Mouse (Mus musculus) small intestine, adult 2 months (tissue): Measurements from ENCODE around the gene Susd6. TPM values are rescaled to one million over a fixed set of nuclear protein-coding genes. Genes with fewer than 3 reads are reported as not detected.

ENCODE experiments used
- H3K27ac ChIP-seq: fragments of 200-500 bp; 2 replicates; pipeline ENCODE4 v1.5.1; 2012; ENCODE audit warnings: low read depth, low read length, control low read depth, inconsistent platforms; ENCODE audit not compliant: insufficient read depth
- H3K27me3 ChIP-seq: fragments of 200-500 bp; 2 replicates; pipeline ENCODE4 v1.6.1; 2012; ENCODE audit warnings: mild to moderate bottlenecking, moderate library complexity, low read length, inconsistent platforms; ENCODE audit not compliant: control insufficient read depth, insufficient read depth
- H3K36me3 ChIP-seq: fragments of 200-500 bp; 2 replicates; pipeline ENCODE4 v1.6.1; 2012; ENCODE audit warnings: mild to moderate bottlenecking, low read length, control low read depth, inconsistent platforms; ENCODE audit not compliant: control insufficient read depth, insufficient read depth
- H3K4me1 ChIP-seq: fragments of 200-500 bp; 2 replicates; pipeline ENCODE4 v1.6.1; 2012; ENCODE audit warnings: low read length, inconsistent platforms, mixed read lengths; ENCODE audit not compliant: control insufficient read depth, insufficient read depth, insufficient read length
- H3K4me3 ChIP-seq: fragments of 200-500 bp; 2 replicates; pipeline ENCODE4 v1.5.1; 2012; ENCODE audit warnings: low read depth, mild to moderate bottlenecking, control low read depth, inconsistent platforms, low read length, moderate library complexity
- CTCF ChIP-seq: fragments of 200-500 bp; IDR thresholded peaks from 2 replicates; pipeline ENCODE4 v1.5.1; 2012; ENCODE audit warnings: low read depth, mild to moderate bottlenecking, control low read depth, inconsistent platforms, low read length, moderate library complexity, mixed read lengths; ENCODE audit not compliant: insufficient replicate concordance, insufficient read length; ENCODE audit errors: extremely low read depth
- POLR2A ChIP-seq: fragments of 200-500 bp; IDR thresholded peaks from 2 replicates; pipeline ENCODE4 v1.6.1; 2012; ENCODE audit warnings: low read depth, mild to moderate bottlenecking, control low read depth, inconsistent platforms, low read length, moderate library complexity
- WGBS: fragments of 180-500 bp; shearing (Covaris S2); methylation state at CpG from one replicate; pipeline ENCODE4 v1.1.7; 2018; 5-methylcytosine and 5-hydroxymethylcytosine counted together
- polyA plus RNA-seq: library from polyadenylated mRNA; depleted of rRNA; stranded (reverse); fragments of >200 nt; gene quantifications from 2 replicates; pipeline ENCODE4 v1.2.3, GENCODE M21; 2012

Susd6 gene
- polyA plus RNA-seq, 1 experiment: 54.9 TPM

- H3K4me3 ChIP-seq: no peak overlapping the region
- H3K4me1 ChIP-seq: peaks cover 31% of the 10 kb centered on the region
- H3K27me3 ChIP-seq: no peaks in the 10 kb centered on the region
- H3K36me3 ChIP-seq: no peaks in the 10 kb centered on the region
- TF ChIP-seq POLR2A: no peak
- no peak for TF ChIP-seq CTCF
- no peak overlapping the region for H3K27ac ChIP-seq
Observed at GRCm38 (mm10) chr12:80838271-80838670, 48.0 kb downstream of the Susd6 start.

DNA sequence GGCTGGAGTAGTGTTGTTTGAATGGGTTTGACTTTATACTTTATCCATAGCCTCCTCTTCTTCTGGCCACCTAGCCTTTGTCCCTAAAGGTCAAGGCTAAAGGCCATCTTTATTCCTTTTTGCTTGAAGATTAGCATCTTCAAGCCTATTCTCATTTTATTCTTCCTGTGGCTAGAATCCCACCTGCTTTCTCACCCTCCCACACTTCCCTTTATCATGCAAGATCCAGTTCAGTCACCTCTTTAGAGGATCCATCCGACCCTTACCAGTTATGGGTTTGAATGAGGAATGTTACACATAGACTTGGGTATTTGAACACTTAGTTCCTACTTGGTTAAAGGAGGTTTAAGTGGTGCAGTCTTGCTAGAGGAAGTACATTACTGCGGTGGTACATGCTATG lies 48.5 kb downstream of the Susd6 start:
- H3K4me1 ChIP-seq: peaks cover 33% of the 10 kb centered on the region
- WGBS: 78% methylated on average over 2 of the region's 2 CpGs
- no peak overlapping the region for H3K4me3 ChIP-seq
- H3K27ac ChIP-seq: no peak overlapping the region
- TF ChIP-seq CTCF (no peak), POLR2A (no peak)
- no peaks in the 10 kb centered on the region for H3K27me3 ChIP-seq
- no peaks in the 10 kb centered on the region for H3K36me3 ChIP-seq

- TF ChIP-seq POLR2A (no peak), CTCF (no peak)
- H3K27me3 ChIP-seq: no peaks in the 10 kb centered on the region
- no peak overlapping the region for H3K4me3 ChIP-seq
- no peaks in the 10 kb centered on the region for H3K36me3 ChIP-seq
- peaks cover 28% of the 10 kb centered on the region for H3K4me1 ChIP-seq
- 54% methylated on average over 2 of the region's 2 CpGs for WGBS
- no peak overlapping the region for H3K27ac ChIP-seq
Observed at GRCm38 (mm10) chr12:80839631-80840030, 49.3 kb downstream of the Susd6 start.

DNA sequence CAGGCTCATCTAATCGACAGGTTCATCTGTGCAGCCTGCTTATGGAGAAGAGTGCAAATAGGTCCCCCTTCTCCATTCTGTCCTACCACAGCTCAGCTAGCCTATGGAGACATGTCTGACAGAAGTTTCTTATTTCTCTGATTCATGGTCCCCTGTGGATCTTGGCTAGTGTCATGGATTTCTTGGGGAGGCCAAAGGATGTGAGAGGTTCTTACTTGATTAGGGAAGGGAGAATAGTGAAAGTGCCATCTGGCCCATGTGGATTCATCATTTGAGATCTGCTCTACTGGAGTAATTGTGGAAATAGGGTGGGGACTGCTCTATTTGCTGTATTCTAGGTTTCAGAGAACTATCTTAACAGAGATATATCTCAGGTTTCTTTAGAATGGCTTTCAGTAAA lies 51.3 kb downstream of the Susd6 start:
- no peaks in the 10 kb centered on the region for H3K27me3 ChIP-seq
- TF ChIP-seq CTCF (no peak), POLR2A (no peak)
- H3K27ac ChIP-seq: no peak overlapping the region
- 92% methylated on average over 1 of the region's 1 CpGs for WGBS
- H3K4me3 ChIP-seq: no peak overlapping the region
- no peaks in the 10 kb centered on the region for H3K36me3 ChIP-seq
- H3K4me1 ChIP-seq: peaks cover 27% of the 10 kb centered on the region

DNA sequence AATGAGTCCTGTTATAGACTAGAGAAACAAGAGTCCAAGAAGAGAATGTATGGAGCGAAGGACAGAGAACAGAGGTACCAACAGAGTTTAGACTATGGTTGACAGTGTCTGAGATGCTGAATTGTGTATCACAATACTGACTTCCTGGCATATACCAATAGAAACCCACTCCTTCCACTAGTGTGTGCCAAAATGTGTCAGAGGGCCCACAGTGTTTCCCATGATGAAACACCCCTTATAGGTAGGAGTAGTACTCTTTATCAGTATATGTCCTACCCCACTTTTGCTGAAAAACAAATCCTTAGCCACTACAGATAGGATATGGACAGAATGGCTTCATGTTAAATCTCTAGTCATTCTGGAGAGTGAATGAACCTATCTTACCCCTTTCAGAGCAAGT lies 52.3 kb downstream of the Susd6 start:
- no peaks in the 10 kb centered on the region for H3K27me3 ChIP-seq
- no peak overlapping the region for H3K27ac ChIP-seq
- TF ChIP-seq POLR2A (no peak), CTCF (no peak)
- H3K4me1 ChIP-seq: peaks cover 27% of the 10 kb centered on the region
- H3K36me3 ChIP-seq: no peaks in the 10 kb centered on the region; the same call in 1 of the 2 replicates
- H3K4me3 ChIP-seq: no peak overlapping the region
- 100% methylated on average over 1 of the region's 1 CpGs for WGBS

DNA sequence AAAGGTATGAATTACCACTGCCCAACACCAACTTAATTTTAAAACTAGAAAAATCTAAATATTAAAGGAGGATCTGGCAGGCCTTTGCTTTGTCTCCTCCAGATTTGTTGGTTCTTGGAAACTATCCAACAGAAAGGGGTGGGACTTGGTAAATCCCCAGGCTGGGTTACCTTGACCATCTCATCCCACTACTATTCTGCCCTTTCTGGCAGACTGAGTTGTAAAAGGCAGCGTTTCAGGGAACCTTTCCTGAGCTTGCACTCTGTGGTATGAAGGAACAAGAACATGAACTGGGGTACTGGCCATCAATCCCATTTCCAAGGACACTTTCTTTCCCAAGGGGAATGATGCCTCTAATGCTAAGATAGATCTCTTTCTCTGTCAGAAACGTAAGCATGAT lies 52.9 kb downstream of the Susd6 start:
- Histone ChIP-seq H3K4me1 (peaks cover 23% of the 10 kb centered on the region), H3K36me3 (no peaks in the 10 kb centered on the region; the same call in 1 of the 2 replicates), H3K4me3 (no peak overlapping the region), H3K27me3 (no peaks in the 10 kb centered on the region), H3K27ac (peak overlapping the region; percentile 44; the same call in 1 of the 2 replicates)
- 9% methylated on average over 2 of the region's 2 CpGs for WGBS
- no peak for TF ChIP-seq CTCF
- no peak for TF ChIP-seq POLR2A

DNA sequence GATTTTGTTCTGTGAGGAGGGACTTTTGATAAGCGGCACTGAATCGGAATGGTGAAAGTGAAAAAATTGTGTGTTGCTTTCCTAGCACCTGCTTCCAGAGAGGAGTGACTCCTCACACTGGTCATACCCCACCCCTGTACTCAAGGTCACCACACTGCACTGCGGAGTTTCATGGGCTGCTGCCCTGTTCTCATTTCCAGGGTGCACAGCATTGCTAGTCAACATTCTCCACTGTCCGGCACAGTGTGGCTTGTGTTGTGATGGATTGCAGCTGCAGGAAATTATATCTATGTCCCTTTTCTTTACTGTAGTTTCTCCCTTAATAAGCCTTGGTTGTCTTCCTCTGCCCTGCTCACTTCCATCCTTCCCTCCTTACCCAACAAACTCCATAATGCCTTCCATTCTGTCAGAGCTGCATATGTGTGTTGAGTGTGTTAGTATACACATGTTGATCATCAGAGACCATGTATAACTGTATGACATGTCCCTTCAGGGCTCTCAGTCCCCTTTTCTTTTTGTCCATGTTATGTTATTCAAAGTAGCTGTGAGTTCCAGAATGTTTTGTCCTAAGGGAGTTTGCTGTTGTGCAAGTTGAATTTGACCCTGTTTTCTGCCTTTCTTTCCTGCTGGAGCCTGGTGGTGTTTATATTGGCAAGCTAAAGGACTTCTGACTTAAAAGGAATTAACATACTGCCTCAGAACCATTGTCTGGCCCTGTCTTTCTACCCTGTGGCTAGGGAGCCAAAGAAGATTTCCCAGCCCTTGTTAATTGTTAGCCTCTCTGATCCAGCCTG lies 53.5 kb downstream of the Susd6 start:
- no peak for TF ChIP-seq CTCF
- no peak for TF ChIP-seq POLR2A
- H3K27me3 ChIP-seq: no peaks in the 10 kb centered on the region
- no peaks in the 10 kb centered on the region; the same call in 1 of the 2 replicates for H3K36me3 ChIP-seq
- peak overlapping the region; percentile 44; the same call in 1 of the 2 replicates for H3K27ac ChIP-seq
- 18% methylated on average over 4 of the region's 4 CpGs for WGBS
- H3K4me3 ChIP-seq: no peak overlapping the region
- H3K4me1 ChIP-seq: peaks cover 18% of the 10 kb centered on the region
